Mouse (Mus musculus) forebrain, embryonic 14.5 days (tissue): ENCODE data around the gene Iqgap1. TPM values are rescaled to one million over a fixed set of nuclear protein-coding genes. Genes with fewer than 3 reads are reported as not detected.

Experiments used
- ATAC-seq: fragments of 200-750 bp; cut with Nextera tagmentation; 2 replicates; pipeline ENCODE4 v1.8.0; 2017; ENCODE audit warnings: mild to moderate bottlenecking, moderate library complexity
- DNase-seq: peaks from one replicate; pipeline ENCODE4 v3.0.0-alpha.2; 2015; ENCODE audit warnings: low spot score
- H3K27ac ChIP-seq: fragments of 300-500 bp; sonication (generic); 2 replicates; pipeline ENCODE4 v1.5.1; 2014; ENCODE audit warnings: low read depth, mild to moderate bottlenecking, control low read depth, low read length, moderate library complexity
- H3K27me3 ChIP-seq: fragments of 300-500 bp; sonication (generic); replicated peaks from 2 replicates; pipeline ENCODE4 v1.6.1; 2014; ENCODE audit warnings: low read length, control low read depth, mixed read lengths; ENCODE audit not compliant: control insufficient read depth, insufficient read depth
- H3K36me3 ChIP-seq: fragments of 300-500 bp; sonication (generic); 2 replicates; pipeline ENCODE4 v1.6.1; 2014; ENCODE audit warnings: low read length, control low read depth; ENCODE audit not compliant: control insufficient read depth, insufficient read depth
- H3K4me1 ChIP-seq: fragments of 300-500 bp; sonication (generic); 2 replicates; pipeline ENCODE4 v1.6.1; 2014; ENCODE audit warnings: antibody characterized with exemption, low read length, control low read depth; ENCODE audit not compliant: control insufficient read depth, insufficient read depth
- H3K4me2 ChIP-seq: fragments of 300-500 bp; sonication (generic); 2 replicates; pipeline ENCODE4 v1.6.1; 2014; ENCODE audit warnings: mild to moderate bottlenecking, control low read depth, low read length
- H3K4me3 ChIP-seq: fragments of 300-500 bp; sonication (generic); 2 replicates; pipeline ENCODE4 v1.5.1; 2014; ENCODE audit warnings: low read depth, low read length, control low read depth
- H3K9ac ChIP-seq: fragments of 300-500 bp; sonication (generic); 2 replicates; pipeline ENCODE4 v1.6.1; 2014; ENCODE audit warnings: mild to moderate bottlenecking, low read length, control low read depth, moderate library complexity
- H3K9me3 ChIP-seq: fragments of 300-500 bp; sonication (generic); replicated peaks from 2 replicates; pipeline ENCODE4 v1.6.1; 2016; ENCODE audit warnings: low read length, control low read depth, mixed read lengths; ENCODE audit not compliant: control insufficient read depth
- WGBS: fragments of 180-500 bp; shearing (Covaris S2); extraction: QIAGEN DNeasy Blood & Tissue Kit; methylation state at CpG from one replicate; pipeline ENCODE4 v1.1.7; 2014; 5-methylcytosine and 5-hydroxymethylcytosine counted together
- polyA plus RNA-seq: library from polyadenylated mRNA; unstranded; fragments of >200 nt; fragmentation: Nextera tagmentation; extraction: Ambion mirVana; gene quantifications from 2 replicates; pipeline ENCODE4 v1.2.1, GENCODE M21; 2014

Gene Iqgap1
- polyA plus RNA-seq, 1 experiment from 2014 or later = 16.5 TPM

- Histone ChIP-seq H3K36me3 (no peaks in the 10 kb centered on the region), H3K9me3 (no peaks in the 10 kb centered on the region), H3K27ac (no peak overlapping the region), H3K4me2 (no peak overlapping the region), H3K4me1 (no peaks in the 10 kb centered on the region), H3K4me3 (no peak overlapping the region), H3K27me3 (no peaks in the 10 kb centered on the region), H3K9ac (no peak overlapping the region)
- DNase-seq (no peak), ATAC-seq (no peak)
- 89% methylated on average over 5 of the region's 5 CpGs for WGBS
Measured at GRCm38 (mm10) chr7:80846709-80847108, 20.9 kb upstream of the Iqgap1 start.

GRCm38 (mm10) chr7:80846280-80846678, 20.5 kb upstream of the Iqgap1 start:
- Histone ChIP-seq H3K36me3 (no peaks in the 10 kb centered on the region), H3K4me1 (no peaks in the 10 kb centered on the region), H3K9me3 (no peaks in the 10 kb centered on the region), H3K9ac (no peak overlapping the region), H3K27me3 (no peaks in the 10 kb centered on the region), H3K27ac (no peak overlapping the region), H3K4me2 (no peak overlapping the region), H3K4me3 (no peak overlapping the region)
- no peak for ATAC-seq
- WGBS = 88% methylated on average over 10 of the region's 10 CpGs
- no peak for DNase-seq

GRCm38 (mm10) chr7:80845621-80846279, 20.0 kb upstream of the Iqgap1 start:
- Histone ChIP-seq H3K4me3 (no peak overlapping the region), H3K9ac (no peak overlapping the region), H3K4me2 (no peak overlapping the region), H3K9me3 (no peaks in the 10 kb centered on the region), H3K36me3 (no peaks in the 10 kb centered on the region), H3K27ac (no peak overlapping the region), H3K27me3 (no peaks in the 10 kb centered on the region), H3K4me1 (no peaks in the 10 kb centered on the region)
- DNase-seq (no peak), ATAC-seq (no peak)
- WGBS = 75% methylated on average over 15 of the region's 15 CpGs

- H3K4me2 ChIP-seq = no peak overlapping the region
- DNase-seq (no peak), ATAC-seq (no peak)
- no peaks in the 10 kb centered on the region for H3K4me1 ChIP-seq
- H3K4me3 ChIP-seq = no peak overlapping the region
- WGBS = 97% methylated on average over 12 of the region's 12 CpGs
- no peak overlapping the region for H3K9ac ChIP-seq
- no peaks in the 10 kb centered on the region for H3K9me3 ChIP-seq
- no peak overlapping the region for H3K27ac ChIP-seq
- no peaks in the 10 kb centered on the region for H3K27me3 ChIP-seq
- no peaks in the 10 kb centered on the region for H3K36me3 ChIP-seq
Measured at GRCm38 (mm10) chr7:80844691-80845090, 18.9 kb upstream of the Iqgap1 start.

GRCm38 (mm10) chr7:80843910-80844640, 18.3 kb upstream of the Iqgap1 start:
- Histone ChIP-seq H3K27me3 (no peaks in the 10 kb centered on the region), H3K9me3 (no peaks in the 10 kb centered on the region), H3K27ac (no peak overlapping the region), H3K4me2 (no peak overlapping the region), H3K9ac (no peak overlapping the region), H3K36me3 (no peaks in the 10 kb centered on the region), H3K4me3 (no peak overlapping the region), H3K4me1 (no peaks in the 10 kb centered on the region)
- whole genome bisulfite sequencing = 91% methylated on average over 8 of the region's 8 CpGs
- ATAC-seq (no peak), DNase-seq (no peak)

GRCm38 (mm10) chr7:80843176-80843575, 17.4 kb upstream of the Iqgap1 start:
- 86% methylated on average over 1 of the region's 1 CpGs for WGBS

GRCm38 (mm10) chr7:80842132-80842531, 16.4 kb upstream of the Iqgap1 start:
- H3K27ac ChIP-seq = no peak overlapping the region
- H3K4me3 ChIP-seq = no peak overlapping the region
- H3K9me3 ChIP-seq = no peaks in the 10 kb centered on the region
- H3K4me1 ChIP-seq = no peaks in the 10 kb centered on the region
- no peaks in the 10 kb centered on the region for H3K27me3 ChIP-seq
- WGBS = 81% methylated on average over 5 of the region's 5 CpGs
- H3K36me3 ChIP-seq = no peaks in the 10 kb centered on the region
- no peak overlapping the region for H3K4me2 ChIP-seq
- no peak for ATAC-seq
- DNase-seq = no peak
- no peak overlapping the region for H3K9ac ChIP-seq

More at GRCm38 (mm10) chr7:80843176-80843575, 17.4 kb upstream of the Iqgap1 start:
- H3K9ac ChIP-seq = no peak overlapping the region
- no peak overlapping the region for H3K4me2 ChIP-seq
- no peaks in the 10 kb centered on the region for H3K4me1 ChIP-seq
- no peaks in the 10 kb centered on the region for H3K27me3 ChIP-seq
- ATAC-seq = no peak
- H3K4me3 ChIP-seq = no peak overlapping the region
- H3K27ac ChIP-seq = no peak overlapping the region
- no peak for DNase-seq
- no peaks in the 10 kb centered on the region for H3K36me3 ChIP-seq
- no peaks in the 10 kb centered on the region for H3K9me3 ChIP-seq

GRCm38 (mm10) chr7:80840937-80841336, 15.2 kb upstream of the Iqgap1 start:
- Histone ChIP-seq H3K4me3 (no peak overlapping the region), H3K9ac (no peak overlapping the region), H3K4me2 (no peak overlapping the region), H3K27me3 (no peaks in the 10 kb centered on the region), H3K4me1 (no peaks in the 10 kb centered on the region), H3K27ac (no peak overlapping the region), H3K36me3 (no peaks in the 10 kb centered on the region), H3K9me3 (no peaks in the 10 kb centered on the region)
- ATAC-seq (no peak), DNase-seq (no peak)
- WGBS = 73% methylated on average over 4 of the region's 4 CpGs

GRCm38 (mm10) chr7:80840241-80840640, 14.5 kb upstream of the Iqgap1 start:
- Histone ChIP-seq H3K9ac (no peak overlapping the region), H3K4me3 (no peak overlapping the region), H3K9me3 (no peaks in the 10 kb centered on the region), H3K36me3 (no peaks in the 10 kb centered on the region), H3K27ac (no peak overlapping the region), H3K4me1 (no peaks in the 10 kb centered on the region), H3K4me2 (no peak overlapping the region), H3K27me3 (no peaks in the 10 kb centered on the region)
- DNase-seq (no peak), ATAC-seq (no peak)
- WGBS = 15% methylated on average over 1 of the region's 1 CpGs
